Mouse (Mus musculus): ENCODE results near the gene Gcn1l1. TPM values are rescaled to one million over a fixed set of nuclear protein-coding genes. Genes with fewer than 3 reads are reported as not detected.

Gene Gcn1l1
- polyA plus RNA-seq, 1 experiment from 2014 or later, result 55.6 TPM

DNA sequence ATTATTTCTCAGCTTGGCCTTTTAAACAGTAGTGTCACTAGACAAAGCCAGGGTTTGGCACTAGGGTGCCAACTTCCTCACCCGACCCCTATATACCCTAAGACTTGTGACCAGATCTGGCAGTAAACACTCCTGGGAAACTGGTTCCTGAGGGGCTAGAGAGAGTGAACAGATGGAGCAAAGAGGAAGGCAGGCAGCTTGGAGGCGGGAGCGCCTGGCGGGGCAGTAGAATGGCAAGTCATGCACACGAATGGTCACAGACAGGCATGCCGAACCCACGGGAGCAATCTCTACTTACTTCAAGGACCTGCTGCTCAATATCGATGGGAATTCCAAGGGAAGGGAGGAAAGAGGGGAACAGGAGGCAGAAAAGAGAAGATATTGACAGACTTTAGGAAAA, 106.8 kb downstream of the Gcn1l1 start:
- H3K9me3 ChIP-seq (ENCODE audit: control insufficient read depth, low read length), result no peaks in the 10 kb centered on the region
- no peaks in the 10 kb centered on the region for H3K36me3 ChIP-seq (ENCODE audit: control insufficient read depth, insufficient read depth, low read length)
- H3K27ac ChIP-seq (ENCODE audit: low read depth, low read length), result no peak overlapping the region
- DNase-seq (ENCODE audit: low spot score), result no peak
- ATAC-seq (replicated peaks; ENCODE audit: low FRiP score), result no peak
- no peaks in the 10 kb centered on the region for H3K4me1 ChIP-seq (replicated peaks; ENCODE audit: control insufficient read depth, insufficient read depth, low read length)
- H3K4me2 ChIP-seq, result no peak overlapping the region
- WGBS, result 73% methylated on average over 8 of the region's 8 CpGs
- no peak overlapping the region for H3K4me3 ChIP-seq (ENCODE audit: low read depth, low read length)
- H3K9ac ChIP-seq (ENCODE audit: low read depth, low read length), result no peak overlapping the region
- H3K27me3 ChIP-seq (replicated peaks; ENCODE audit: control insufficient read depth, insufficient read depth, low read length), result no peaks in the 10 kb centered on the region

Small RNA genes lying within 50 kb of the gene (microRNA-seq; reads per million reads assigned to microRNA genes)
- gene Mir7029 (ENCODE audit: borderline number of aligned reads), result not detected
- not detected for gene Mir7030 (ENCODE audit: borderline number of aligned reads)

Other genes starting within 250 kb of the Gcn1l1 start
- 261 and 275 TPM in 2 replicates for gene Srsf9, start 238.1 kb upstream of the Gcn1l1 start, polyA plus RNA-seq (2014; fragmentation: Nextera tagmentation; extraction: Ambion mirVana)
- gene Gatc, start 224.1 kb upstream of the Gcn1l1 start, polyA plus RNA-seq (2014; fragmentation: Nextera tagmentation; extraction: Ambion mirVana), result 39.3 and 39.4 TPM in 2 replicates
- 59.0 and 59.6 TPM in 2 replicates for gene Triap1, start 224.0 kb upstream of the Gcn1l1 start, polyA plus RNA-seq (2014; fragmentation: Nextera tagmentation; extraction: Ambion mirVana)
- 792 and 865 TPM in 2 replicates for gene Cox6a1, start 216.3 kb upstream of the Gcn1l1 start, polyA plus RNA-seq (2014; fragmentation: Nextera tagmentation; extraction: Ambion mirVana)
- 7.5 and 9.7 TPM in 2 replicates for gene Msi1, start 135.7 kb upstream of the Gcn1l1 start, polyA plus RNA-seq (2014; fragmentation: Nextera tagmentation; extraction: Ambion mirVana)
- 0.89 and 1.2 TPM in 2 replicates for gene Pla2g1b, start 99.0 kb upstream of the Gcn1l1 start, polyA plus RNA-seq (2014; fragmentation: Nextera tagmentation; extraction: Ambion mirVana)
- gene Sirt4, start 80.5 kb upstream of the Gcn1l1 start, polyA plus RNA-seq (2014; fragmentation: Nextera tagmentation; extraction: Ambion mirVana), result 14.8 and 15.2 TPM in 2 replicates
- gene Pxn, start 58.6 kb upstream of the Gcn1l1 start, polyA plus RNA-seq (2014; fragmentation: Nextera tagmentation; extraction: Ambion mirVana), result 12.4 and 14.0 TPM in 2 replicates
- gene Rplp0, start 5.8 kb upstream of the Gcn1l1 start, polyA plus RNA-seq (2014; fragmentation: Nextera tagmentation; extraction: Ambion mirVana), result 2,436 and 2,466 TPM in 2 replicates
- gene Rab35, start 66.7 kb downstream of the Gcn1l1 start, polyA plus RNA-seq (2014; fragmentation: Nextera tagmentation; extraction: Ambion mirVana), result 22.5 and 26.1 TPM in 2 replicates
- 4.9 and 6.2 TPM in 2 replicates for gene Bicdl1, start 166.4 kb downstream of the Gcn1l1 start, polyA plus RNA-seq (2014; fragmentation: Nextera tagmentation; extraction: Ambion mirVana)

Data from liver, embryonic 11.5 days (tissue).